12 mouse cellular contexts compared by ENCODE assay signal in the genomic region with DNA sequence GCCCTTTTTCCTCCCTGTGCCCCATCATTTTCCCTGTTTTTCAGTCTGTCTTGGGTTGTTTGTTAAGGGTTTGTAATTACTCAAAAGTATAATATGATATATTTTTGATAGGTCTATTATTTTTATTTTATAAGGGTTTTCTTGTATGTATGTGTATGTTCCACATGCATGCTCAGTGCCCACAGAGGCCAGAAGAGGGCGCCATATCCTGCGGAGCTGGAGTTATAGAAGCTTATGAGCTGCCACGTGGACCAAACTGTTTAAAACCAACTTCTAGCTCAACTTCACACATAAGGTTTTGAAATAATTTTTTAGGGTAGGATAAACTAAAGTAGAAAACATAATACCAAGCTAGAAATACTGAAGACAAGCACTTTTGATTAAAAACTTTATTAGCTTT. TPM values are rescaled to one million over a fixed set of nuclear protein-coding genes. Genes with fewer than 3 reads are reported as not detected.
DNase-seq lines count a peak whose midpoint lies in the region; ATAC-seq and TF ChIP-seq lines count a peak whose summit lies in the region.
"Had no signal": no experiment of that assay in that cellular context is flagged by ENCODE, and none has a peak within 500 bp of the region (broad histone marks: within the 10 kb centered on the region; RNA-seq: fewer than 3 reads in every experiment).

No protein-coding gene starts in this region.

- no peak overlapping the region for H3K4me3 ChIP-seq in ES-Bruce4 (ENCODE audit: low read depth, low read length)
- H3K4me3 ChIP-seq in midbrain, embryonic 14.5 days (replicated peaks; ENCODE audit: low read depth, low read length): no peak overlapping the region
- no peak overlapping the region for H3K4me3 ChIP-seq in kidney, embryonic 16.5 days (ENCODE audit: low read length)
- H3K4me3 ChIP-seq: embryonic facial prominence, embryonic 13.5 days; megakaryocyte, embryonic 14.5 days had no signal

- no peaks in the 10 kb centered on the region for H3K9me3 ChIP-seq in ES-Bruce4 (replicated peaks; ENCODE audit: control insufficient read depth, insufficient read depth, low read length, poor library complexity, severe bottlenecking)
- H3K9me3 ChIP-seq in midbrain, embryonic 14.5 days (ENCODE audit: control insufficient read depth, low read length): no peaks in the 10 kb centered on the region
- H3K9me3 ChIP-seq in kidney, embryonic 16.5 days (ENCODE audit: low read length): no peaks in the 10 kb centered on the region
- H3K9me3 ChIP-seq: embryonic facial prominence, embryonic 13.5 days; megakaryocyte, embryonic 14.5 days had no signal

- TF ChIP-seq CTCF in ES-Bruce4 (IDR thresholded peaks at IDR 0.05; ENCODE audit: low read depth, low read length): peak; percentile 83

- peak; percentile 19 for DNase-seq in kidney, adult 9 months
- DNase-seq in kidney, postnatal 10 days: no peak
- peak; percentile 78 for DNase-seq in 416B (ENCODE audit: low read depth)
- peak; percentile 35 for DNase-seq in embryo, embryonic 10.5 days (ENCODE audit: low spot score)
- no peak for DNase-seq in midbrain, embryonic 14.5 days
- DNase-seq: adrenal gland, postnatal 25 days; gastrocnemius, postnatal 10 days had no signal

- peaks cover 1% of the 10 kb centered on the region for H3K4me1 ChIP-seq in ES-Bruce4 (ENCODE audit: control insufficient read depth, insufficient read depth, low read length)
- H3K4me1 ChIP-seq in midbrain, embryonic 14.5 days (ENCODE audit: control insufficient read depth, insufficient read depth, low read length): no peaks in the 10 kb centered on the region
- H3K4me1 ChIP-seq in kidney, embryonic 16.5 days (ENCODE audit: insufficient read depth, low read length): no peaks in the 10 kb centered on the region
- H3K4me1 ChIP-seq: embryonic facial prominence, embryonic 13.5 days had no signal

- H3K9ac ChIP-seq in ES-Bruce4 (ENCODE audit: low read depth, poor library complexity, severe bottlenecking): no peak overlapping the region
- no peak overlapping the region for H3K9ac ChIP-seq in midbrain, embryonic 14.5 days (replicated peaks; ENCODE audit: low read length)
- no peak overlapping the region for H3K9ac ChIP-seq in kidney, embryonic 16.5 days (replicated peaks; ENCODE audit: low read length)
- H3K9ac ChIP-seq: embryonic facial prominence, embryonic 13.5 days had no signal

- no peaks in the 10 kb centered on the region for H3K36me3 ChIP-seq in ES-Bruce4 (ENCODE audit: control insufficient read depth, insufficient read depth, low read length, poor library complexity, severe bottlenecking)
- 0 out of 2 replicates have a peak, but pooled peaks cover 9% of the 10 kb centered on the region for H3K36me3 ChIP-seq in midbrain, embryonic 14.5 days (ENCODE audit: control insufficient read depth, insufficient read depth, low read length)
- H3K36me3 ChIP-seq in kidney, embryonic 16.5 days (ENCODE audit: insufficient read depth, low read length): 0 out of 2 replicates have a peak, but pooled peaks cover 4% of the 10 kb centered on the region

- no peak overlapping the region for H3K27ac ChIP-seq in ES-Bruce4 (ENCODE audit: insufficient read depth, low read length)
- H3K27ac ChIP-seq in midbrain, embryonic 14.5 days (replicated peaks; ENCODE audit: low read depth, low read length): no peak overlapping the region
- H3K27ac ChIP-seq in kidney, embryonic 16.5 days (ENCODE audit: low read length): no peak overlapping the region
- H3K27ac ChIP-seq: embryonic facial prominence, embryonic 13.5 days had no signal

- no peak for ATAC-seq in inflammation-experienced regulatory T-cells, adult 6 months
- ATAC-seq in midbrain, embryonic 14.5 days (ENCODE audit: low FRiP score, low TSS enrichment): no peak
- no peak for ATAC-seq in kidney, embryonic 16.5 days (ENCODE audit: low FRiP score, low TSS enrichment)

- WGBS in midbrain, embryonic 14.5 days: 48% methylated on average over 3 of the region's 3 CpGs
- 53% methylated on average over 3 of the region's 3 CpGs for WGBS in kidney, embryonic 16.5 days

- TF ChIP-seq POLR2A in ES-Bruce4 (IDR thresholded peaks at IDR 0.05; ENCODE audit: insufficient read depth, low read length): no peak

- no peaks in the 10 kb centered on the region for H3K27me3 ChIP-seq in ES-Bruce4 (ENCODE audit: control insufficient read depth, insufficient read depth, low read length, poor library complexity, severe bottlenecking)
- no peaks in the 10 kb centered on the region for H3K27me3 ChIP-seq in midbrain, embryonic 14.5 days (ENCODE audit: control insufficient read depth, insufficient read depth, low read length)
- no peaks in the 10 kb centered on the region for H3K27me3 ChIP-seq in kidney, embryonic 16.5 days (ENCODE audit: insufficient read depth, low read length)
- H3K27me3 ChIP-seq: embryonic facial prominence, embryonic 13.5 days had no signal

- no peak for TF ChIP-seq EP300 in ES-Bruce4 (IDR thresholded peaks at IDR 0.05; ENCODE audit: insufficient read depth, low read depth, low read length)

- H3K4me2 ChIP-seq in midbrain, embryonic 14.5 days (ENCODE audit: low read length): no peak overlapping the region
- no peak overlapping the region for H3K4me2 ChIP-seq in kidney, embryonic 16.5 days (replicated peaks; ENCODE audit: low read depth, low read length)
- H3K4me2 ChIP-seq: embryonic facial prominence, embryonic 13.5 days had no signal

RNA-seq across cellular contexts. Expression of gene Tekt2, which starts 6.9 kb away (rescaled TPM):
- polyA plus RNA-seq in ES-Bruce4 (2011; ENCODE audit: insufficient read depth, insufficient read length, low read depth, missing spikeins): 4.8 and 5.9 TPM in 2 replicates
- not detected for polyA plus RNA-seq in inflammation-experienced regulatory T-cells, adult 6 months (2017; shearing (Covaris generic))
- 7.4 and 9.7 TPM in 2 replicates for polyA plus RNA-seq in midbrain, embryonic 14.5 days (2014; fragmentation: Nextera tagmentation; extraction: Ambion mirVana)
- polyA plus RNA-seq in kidney, embryonic 16.5 days (2015; fragmentation: Nextera tagmentation; extraction: Ambion mirVana): 3.9 and 5.5 TPM in 2 replicates

RNA-seq across cellular contexts. Expression of gene Adprhl2, which starts 10.9 kb away (rescaled TPM):
- 31.4 and 35.7 TPM in 2 replicates for polyA plus RNA-seq in ES-Bruce4 (2011; ENCODE audit: insufficient read depth, insufficient read length, low read depth, missing spikeins)
- 10 to 100 TPM; 15.9 to 22.5 (median 22.1) TPM for polyA plus RNA-seq in inflammation-experienced regulatory T-cells, adult 6 months (2017; shearing (Covaris generic))
- polyA plus RNA-seq in midbrain, embryonic 14.5 days (2014; fragmentation: Nextera tagmentation; extraction: Ambion mirVana): 64.2 and 76.6 TPM in 2 replicates
- polyA plus RNA-seq in kidney, embryonic 16.5 days (2015; fragmentation: Nextera tagmentation; extraction: Ambion mirVana): 85.3 and 91.6 TPM in 2 replicates

RNA-seq across cellular contexts. Expression of gene Col8a2, which starts 45.8 kb away (rescaled TPM):
- polyA plus RNA-seq in ES-Bruce4 (2011; ENCODE audit: insufficient read depth, insufficient read length, low read depth, missing spikeins): 1.0 and 1.2 TPM in 2 replicates
- not detected for polyA plus RNA-seq in inflammation-experienced regulatory T-cells, adult 6 months (2017; shearing (Covaris generic))
- 0.57 and 1.1 TPM in 2 replicates for polyA plus RNA-seq in midbrain, embryonic 14.5 days (2014; fragmentation: Nextera tagmentation; extraction: Ambion mirVana)
- polyA plus RNA-seq in kidney, embryonic 16.5 days (2015; fragmentation: Nextera tagmentation; extraction: Ambion mirVana): 11.1 and 11.4 TPM in 2 replicates

Comparison
In these comparisons a context has a peak if more than half of its experiments do, and no peak if none do; other contexts are left out.
1. DNase-seq: peak in kidney, adult 9 months (single experiment), 416B (single experiment) and embryo, embryonic 10.5 days (single experiment); none in kidney, postnatal 10 days (single experiment) and midbrain, embryonic 14.5 days (single experiment).